Mouse (Mus musculus) T-helper 17 cell (primary cell): ENCODE data around the gene Vstm5.

Experiments used
- in situ Hi-C, 2 experiments: fragments of 300-600 bp; cut with MboI, MseI; formaldehyde crosslinking; loops; 1 replicate in 1 of 2; 2 replicates in 1 of 2; pipeline ENCODE4 v1.15.1; 2025; ENCODE audit warnings: high pct_unique_total_duplicates in 2 of 2

Vstm5 gene

GRCm38 (mm10) chr9:15239042-15239925 lies at the start of gene Vstm5:
TSS of gene Vstm5 (plus strand) at chr9:15239045.
- in situ Hi-C loops = no loop called here

GRCm38 (mm10) chr9:15194806-15195205 lies 44.0 kb upstream of the Vstm5 start:
- in situ Hi-C loops = loop anchor here in 1 of 2 experiments (5.0 kb wide), 1 partner anchor 92 kb away; no protein-coding TSS in a partner anchor

GRCm38 (mm10) chr9:15206631-15207030 lies 32.2 kb upstream of the Vstm5 start:
- in situ Hi-C loops = no loop called here

GRCm38 (mm10) chr9:15209320-15209719 lies 29.5 kb upstream of the Vstm5 start:
- in situ Hi-C loops = no loop called here

- in situ Hi-C loops = no loop called here
Observed at GRCm38 (mm10) chr9:15211876-15212275, 27.0 kb upstream of the Vstm5 start.

GRCm38 (mm10) chr9:15213695-15214094 lies 25.1 kb upstream of the Vstm5 start:
- in situ Hi-C loops = no loop called here

GRCm38 (mm10) chr9:15224912-15225311 lies 13.9 kb upstream of the Vstm5 start:
- in situ Hi-C loops = no loop called here

- in situ Hi-C loops = no loop called here
Observed at GRCm38 (mm10) chr9:15232445-15232844, 6.4 kb upstream of the Vstm5 start.

- in situ Hi-C loops = no loop called here
Observed at GRCm38 (mm10) chr9:15233604-15234003, 5.2 kb upstream of the Vstm5 start.

GRCm38 (mm10) chr9:15235986-15236385 lies 2.9 kb upstream of the Vstm5 start:
- in situ Hi-C loops = no loop called here

GRCm38 (mm10) chr9:15237516-15238296 lies 1.1 kb upstream of the Vstm5 start:
- in situ Hi-C loops = no loop called here

- in situ Hi-C loops = no loop called here
Observed at GRCm38 (mm10) chr9:15238297-15238990, 401 bp upstream of the Vstm5 start.

GRCm38 (mm10) chr9:15240006-15240405 lies 1.2 kb downstream of the Vstm5 start:
- in situ Hi-C loops = no loop called here

GRCm38 (mm10) chr9:15240863-15241595 lies 2.2 kb downstream of the Vstm5 start:
- in situ Hi-C loops = no loop called here

- in situ Hi-C loops = no loop called here
Observed at GRCm38 (mm10) chr9:15241596-15241939, 2.7 kb downstream of the Vstm5 start.

- in situ Hi-C loops = no loop called here
Observed at GRCm38 (mm10) chr9:15242130-15242529, 3.3 kb downstream of the Vstm5 start.

GRCm38 (mm10) chr9:15245319-15246075 lies 6.7 kb downstream of the Vstm5 start:
- in situ Hi-C loops = no loop called here

GRCm38 (mm10) chr9:15250376-15250775 lies 11.5 kb downstream of the Vstm5 start:
- in situ Hi-C loops = no loop called here

- in situ Hi-C loops = no loop called here
Observed at GRCm38 (mm10) chr9:15252196-15252595, 13.4 kb downstream of the Vstm5 start.

GRCm38 (mm10) chr9:15254501-15254900 lies 15.7 kb downstream of the Vstm5 start:
- in situ Hi-C loops = no loop called here

GRCm38 (mm10) chr9:15256214-15256613 lies 17.4 kb downstream of the Vstm5 start:
- in situ Hi-C loops = no loop called here
